Mouse (Mus musculus) testis, adult 2 months (tissue): Measurements from ENCODE around the gene Acaca.

Source experiments
- CTCF ChIP-seq: fragments of 200-500 bp; IDR thresholded peaks from 2 replicates; pipeline ENCODE4 v1.5.1; 2012; ENCODE audit warnings: low read depth, mild to moderate bottlenecking, inconsistent platforms, low read length, moderate library complexity; ENCODE audit not compliant: control insufficient read depth, insufficient read depth, insufficient replicate concordance
- POLR2A ChIP-seq: fragments of 200-500 bp; IDR thresholded peaks from 2 replicates; pipeline ENCODE4 v1.6.1; 2012; ENCODE audit warnings: low read depth, mild to moderate bottlenecking, inconsistent platforms, low read length, moderate library complexity; ENCODE audit not compliant: control insufficient read depth

DNA sequence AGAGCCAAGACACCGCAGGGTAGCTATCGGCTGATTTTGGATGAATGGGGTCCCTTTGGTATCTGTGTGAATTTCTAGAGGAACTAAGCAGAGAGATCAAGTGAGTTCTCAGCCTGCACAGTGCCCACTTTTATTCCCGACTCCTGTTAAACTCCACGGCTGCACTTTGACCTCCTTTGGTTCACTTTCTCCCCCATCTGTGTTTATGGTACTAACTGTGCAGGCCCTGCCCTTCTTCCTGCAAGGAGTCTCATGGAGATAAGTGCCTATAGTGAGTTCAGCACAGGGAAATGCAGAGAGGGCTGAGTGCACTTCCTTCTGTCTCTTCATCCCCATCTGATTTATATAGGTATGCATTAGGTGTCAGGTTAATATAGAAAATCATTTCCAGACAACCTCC is 35.1 kb downstream of the Acaca start:
- TF ChIP-seq CTCF: no peak
- no peak for TF ChIP-seq POLR2A
